Mouse (Mus musculus) gastrocnemius, adult 8-10 months (tissue): ENCODE measurements around the gene Spred1. TPM values are rescaled to one million over a fixed set of nuclear protein-coding genes. Genes with fewer than 3 reads are reported as not detected.
A peak's percentile ranks its signal among the peaks of the same experiment; 100 is the strongest.
"Not testable (repeated sequence)": the region's sequence is repeated elsewhere in the genome, so short reads cannot be mapped to it uniquely, and the experiment has no call there.

Experiments
- DNase-seq, 2 experiments: peaks; one replicate each; pipeline ENCODE4 v3.0.0; 2022; ENCODE audit warnings: low spot score in 2 of 2
- total RNA-seq, 4 experiments: library from RNA; stranded (reverse); gene quantifications; 2 replicates each; pipeline ENCODE4 v1.2.4; 2022

The Spred1 gene
- total RNA-seq, 4 experiments from 2014 or later, result 4.4 to 6.0 (median 5.2) TPM

DNA sequence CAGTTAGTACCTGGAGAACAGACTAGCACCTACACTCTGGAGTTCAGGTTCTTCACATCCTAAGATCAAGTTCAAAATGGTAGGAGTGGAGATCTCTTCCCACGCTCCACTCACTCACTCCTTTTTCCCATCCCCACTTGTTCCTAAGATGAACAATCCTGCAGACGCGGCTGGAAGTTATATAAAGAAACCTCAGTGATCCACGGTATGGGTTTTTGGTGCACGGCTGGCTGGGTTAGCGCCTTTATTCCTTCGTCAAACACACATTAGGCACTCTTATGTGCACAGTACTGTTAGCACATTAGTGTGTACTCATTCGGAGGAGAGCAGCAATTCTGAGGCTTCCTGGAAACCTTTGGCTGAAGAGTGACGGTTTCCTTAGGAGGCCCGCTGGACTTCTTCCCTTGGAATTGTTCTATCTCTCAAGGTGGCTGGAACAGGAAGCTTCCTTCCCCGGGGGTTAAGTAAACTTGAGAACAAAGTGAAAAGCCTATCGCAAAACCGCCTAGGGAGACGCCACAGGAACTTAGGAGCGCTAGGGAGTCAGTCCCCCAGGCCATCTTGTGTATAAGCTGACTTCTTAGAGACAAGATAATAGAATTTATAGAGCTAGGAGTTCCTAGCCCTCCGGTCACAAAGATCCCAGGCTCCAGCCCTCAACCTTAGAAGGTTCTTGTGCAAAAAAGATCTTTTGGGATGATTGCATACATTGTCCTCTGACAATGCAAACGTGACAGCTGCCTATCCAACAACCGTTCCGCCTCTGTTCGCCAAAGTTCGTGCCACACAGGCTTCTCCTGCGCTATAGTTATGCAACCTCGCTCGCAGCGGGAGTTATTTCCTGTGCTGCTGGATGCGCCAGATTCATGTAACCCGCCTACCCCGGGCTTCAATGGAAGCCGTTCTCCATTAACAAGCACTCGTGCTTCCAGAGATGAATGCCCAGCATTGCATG is 1.6 kb upstream of the Spred1 start:
- peak; percentile 51 to 68 for DNase-seq

GRCm38 (mm10) chr2:117120246-117121211 is 645 bp upstream of the Spred1 start:
- DNase-seq, result peak; percentile 70 to 83

DNA sequence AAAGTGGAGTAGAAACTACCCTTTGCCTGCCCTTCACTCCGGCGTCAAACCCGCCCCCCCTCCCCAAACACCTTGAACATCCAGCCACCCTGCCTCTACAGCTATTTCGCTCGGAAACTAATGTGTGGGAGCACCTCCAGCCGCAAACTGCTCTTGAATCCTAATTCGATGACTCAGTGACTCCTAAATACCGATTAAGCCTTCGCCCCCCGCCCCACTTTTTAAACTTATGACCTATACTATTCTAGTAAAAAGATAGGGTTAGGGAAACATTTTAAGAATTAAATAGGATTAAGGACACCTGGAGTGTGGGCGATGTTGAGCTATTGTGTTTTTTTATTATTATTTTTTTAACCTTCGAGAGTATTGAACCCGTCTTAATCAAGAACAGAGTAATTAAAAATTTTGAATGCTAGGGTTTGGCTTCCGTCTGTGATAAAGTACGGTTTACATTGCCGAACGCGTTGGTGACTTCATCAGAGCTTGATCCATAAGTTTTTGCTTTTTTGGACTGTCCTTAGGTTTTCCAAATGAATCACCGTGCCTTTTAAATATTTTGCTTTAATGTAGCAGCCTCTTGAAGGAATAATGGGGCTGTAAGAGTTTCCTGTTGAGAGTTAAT is 921 bp downstream of the Spred1 start:
- DNase-seq, result no peak

DNA sequence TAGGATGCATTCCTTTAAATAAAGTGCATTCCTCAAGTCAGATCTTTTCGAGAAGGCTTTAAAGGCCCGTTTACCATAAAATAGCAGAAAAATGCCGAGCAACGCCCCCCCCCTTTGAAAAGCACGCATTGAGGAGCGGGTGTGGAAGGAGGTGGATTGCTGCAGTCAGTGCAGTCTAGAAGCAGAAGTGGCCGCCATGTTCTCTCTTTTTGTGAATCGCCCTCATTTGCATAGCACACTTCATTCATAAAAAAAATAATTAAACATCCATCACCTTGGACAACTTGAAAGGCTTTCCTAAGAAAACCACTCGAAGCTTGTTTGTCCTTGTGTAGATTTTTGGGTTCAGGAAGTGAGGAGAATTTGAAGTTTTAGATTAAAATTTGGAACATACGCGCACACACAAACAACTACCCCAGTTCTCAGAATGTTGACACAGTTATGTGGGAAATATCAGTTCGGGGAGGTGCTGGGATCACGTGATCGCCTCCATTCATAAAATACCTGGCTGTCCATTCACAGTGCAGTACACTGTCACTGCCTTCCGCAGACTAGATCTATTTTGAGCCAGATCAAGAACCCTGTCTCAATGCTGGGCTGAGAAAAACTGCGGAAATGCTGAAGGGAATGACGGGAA is 1.6 kb downstream of the Spred1 start:
- no peak for DNase-seq

DNA sequence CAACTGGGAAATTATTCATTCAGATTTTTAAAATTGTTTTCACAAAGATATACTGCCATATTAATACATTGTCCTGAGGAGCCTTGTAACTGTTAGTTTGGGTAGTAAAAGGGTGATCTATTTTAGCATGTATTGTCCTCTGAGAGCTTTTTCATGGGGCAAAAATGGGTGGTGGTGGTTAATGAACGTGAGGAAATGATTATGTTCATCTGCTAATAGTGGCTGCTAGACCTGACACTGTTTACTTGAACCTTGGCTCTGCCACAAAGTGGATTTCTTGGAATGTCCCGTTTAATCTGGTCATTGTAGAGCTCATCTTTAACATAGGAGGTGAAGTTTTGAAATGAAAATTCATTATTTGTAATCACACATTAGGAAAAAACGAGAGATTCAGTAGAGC is 2.5 kb downstream of the Spred1 start:
- no peak for DNase-seq

- DNase-seq, result no peak
These were observed 3.7 kb downstream of the Spred1 start for GRCm38 (mm10) chr2:117124839-117125238.

GRCm38 (mm10) chr2:117129156-117129555 is 8.0 kb downstream of the Spred1 start:
- DNase-seq, result no peak

GRCm38 (mm10) chr2:117131041-117131440 is 9.9 kb downstream of the Spred1 start:
- DNase-seq, result not testable (repeated sequence)

DNA sequence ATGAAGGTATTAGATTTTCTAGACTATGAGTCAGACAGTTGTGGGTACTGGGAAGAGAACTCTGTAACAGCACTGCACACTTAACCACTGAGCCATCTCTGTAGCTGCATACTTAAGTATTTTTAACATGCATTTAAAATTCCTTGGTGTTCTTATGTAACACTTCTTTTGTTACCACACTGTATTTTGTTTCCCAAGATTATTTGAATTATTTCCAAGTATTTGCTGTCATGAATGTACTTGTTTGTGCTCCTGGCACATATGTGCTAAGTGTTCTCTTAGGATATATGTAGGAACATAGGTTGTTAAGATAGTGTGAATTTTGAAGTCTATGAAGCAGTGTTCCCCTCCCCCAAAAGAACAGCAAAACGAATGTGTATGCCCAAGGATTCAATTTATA is 10.7 kb downstream of the Spred1 start:
- DNase-seq, result no peak

DNA sequence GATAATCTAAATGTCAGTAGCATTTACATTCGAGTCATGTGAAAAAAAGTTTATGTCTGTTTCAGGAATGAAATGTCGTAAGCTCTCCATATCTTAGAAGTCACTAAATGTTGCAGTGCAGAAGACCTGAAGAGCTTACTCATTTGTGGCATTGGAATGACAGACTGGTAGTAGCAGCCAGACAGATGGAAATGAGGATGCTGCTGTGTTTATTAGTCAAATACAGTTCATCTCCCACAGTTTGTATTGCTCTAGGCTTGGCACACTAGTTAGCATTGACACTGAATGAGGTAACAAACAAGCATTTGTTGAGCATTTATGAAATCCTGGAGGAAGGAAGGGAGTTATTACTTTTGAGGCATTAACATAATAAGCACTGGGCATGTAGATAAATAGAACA is 12.4 kb downstream of the Spred1 start:
- DNase-seq, result no peak

DNA sequence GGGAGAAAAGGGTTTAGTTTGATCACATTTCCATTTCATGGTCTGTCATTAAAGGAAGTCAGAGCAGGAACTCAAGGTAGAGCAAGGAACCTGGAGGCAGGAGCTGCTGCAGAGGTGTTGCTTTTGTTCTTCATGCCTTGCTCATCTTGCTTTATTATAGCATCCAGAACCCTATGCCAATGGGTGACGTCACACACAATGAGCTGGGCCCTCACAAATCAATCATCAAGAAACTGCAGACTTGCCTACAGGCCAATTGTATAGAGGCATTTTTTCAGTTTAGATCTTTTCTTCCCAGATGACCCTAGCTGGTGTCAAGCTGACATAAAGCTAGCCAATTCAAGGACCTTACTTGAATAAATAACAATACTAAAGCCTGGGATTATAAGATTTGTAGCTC is 16.6 kb downstream of the Spred1 start:
- DNase-seq, result no peak

- DNase-seq, result no peak
These were observed 17.8 kb downstream of the Spred1 start for GRCm38 (mm10) chr2:117138932-117139331.

GRCm38 (mm10) chr2:117139977-117140376 is 18.8 kb downstream of the Spred1 start:
- no peak for DNase-seq

- DNase-seq, result no peak
These were observed 21.9 kb downstream of the Spred1 start for GRCm38 (mm10) chr2:117143106-117143505.

DNA sequence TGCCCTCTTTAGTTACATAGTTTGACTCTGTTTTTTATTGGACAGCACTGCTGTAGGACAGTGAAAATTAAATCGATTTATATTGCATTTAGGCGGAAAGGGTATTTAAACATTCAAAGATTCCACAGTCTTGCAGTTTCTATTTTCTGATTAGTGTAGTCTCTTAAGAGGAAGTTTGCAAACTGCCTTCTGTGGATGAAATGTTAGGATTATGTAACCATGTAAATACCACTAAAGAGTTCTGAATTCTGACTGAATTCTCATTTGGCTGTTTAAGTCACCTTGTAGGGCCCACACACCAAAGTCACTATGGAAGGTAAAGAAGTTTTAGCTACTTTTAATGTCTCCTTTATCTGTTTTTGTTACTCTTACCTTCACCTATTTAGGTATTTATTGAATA is 24.9 kb downstream of the Spred1 start:
- DNase-seq, result no peak

DNA sequence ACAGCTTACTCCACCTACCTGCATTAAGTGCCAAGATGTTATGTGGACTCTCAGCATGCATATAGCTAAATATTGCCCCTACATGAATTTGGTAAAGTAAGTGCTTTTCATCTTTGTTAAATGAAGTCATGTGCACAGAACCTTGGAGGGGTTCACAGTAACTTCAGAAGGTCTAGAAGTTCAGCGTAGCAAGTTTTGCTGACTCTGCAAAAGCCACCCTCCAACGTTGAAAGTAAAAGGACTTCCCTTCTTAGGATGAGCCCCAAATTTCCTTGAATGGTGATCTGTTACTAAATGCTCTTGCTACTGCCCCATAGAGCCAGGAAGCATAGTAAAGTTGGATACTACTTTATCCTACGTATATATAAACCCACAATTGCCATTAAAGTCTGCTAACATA is 25.4 kb downstream of the Spred1 start:
- DNase-seq, result no peak

GRCm38 (mm10) chr2:117152161-117152560 is 31.0 kb downstream of the Spred1 start:
- no peak for DNase-seq

GRCm38 (mm10) chr2:117168379-117168778 is 47.2 kb downstream of the Spred1 start:
- DNase-seq, result no peak

DNA sequence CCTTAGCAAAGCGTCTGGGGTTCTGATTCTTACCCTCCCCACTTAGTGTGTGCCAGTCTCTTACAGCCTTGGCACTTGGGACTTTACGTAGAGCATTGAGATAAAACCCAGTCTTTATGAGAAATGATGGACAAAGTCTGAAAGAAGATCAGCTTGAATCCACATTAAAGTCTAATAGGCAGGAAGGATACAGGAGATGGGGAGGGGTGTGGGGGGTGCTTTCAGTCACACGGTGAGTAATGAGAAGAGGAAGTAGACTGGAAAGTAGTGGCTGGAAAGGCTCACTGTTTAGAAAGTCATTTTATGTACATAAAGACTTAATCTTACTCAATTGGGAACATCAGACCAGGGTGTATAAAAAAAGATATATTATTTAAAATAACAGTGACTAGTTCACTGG is 47.9 kb downstream of the Spred1 start:
- DNase-seq, result no peak

DNA sequence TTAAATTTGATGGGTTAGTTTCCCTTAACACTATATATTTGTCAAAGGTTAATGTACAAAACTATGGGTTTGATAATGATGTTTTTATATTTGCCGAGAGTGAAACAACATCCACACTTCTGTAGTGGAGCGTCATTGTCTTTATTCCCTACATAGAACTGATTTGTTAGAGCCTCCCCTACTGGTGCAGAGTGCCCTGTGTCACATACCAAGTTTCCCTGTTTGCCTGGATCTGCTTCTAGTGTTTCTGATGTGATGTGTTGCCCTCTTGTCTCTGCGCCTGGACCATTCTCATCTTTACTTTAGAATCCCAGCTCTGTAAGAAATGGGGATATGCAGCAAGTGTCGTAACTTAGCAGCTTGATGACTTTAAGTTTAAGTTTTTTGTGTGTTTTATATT is 51.8 kb downstream of the Spred1 start:
- no peak for DNase-seq

DNA sequence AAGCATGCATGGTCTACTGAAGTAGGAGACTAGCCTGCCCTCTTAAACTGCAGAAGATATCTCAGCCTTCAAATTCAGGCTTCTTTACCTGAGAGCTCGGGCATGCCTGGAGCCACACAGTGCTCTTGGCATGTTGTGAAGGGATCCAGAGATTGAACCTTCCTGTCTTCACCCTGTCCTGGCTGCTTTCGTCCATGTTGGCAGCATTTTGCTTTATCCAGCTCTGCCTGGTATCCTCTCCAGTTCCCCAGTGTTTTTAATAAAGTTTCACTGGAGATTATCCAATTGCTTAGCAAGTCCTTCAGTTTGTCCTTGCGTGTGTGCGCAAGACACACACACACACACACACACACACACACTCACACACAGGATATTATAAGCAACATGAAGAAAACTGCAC is 54.9 kb downstream of the Spred1 start:
- no peak for DNase-seq
